Mouse (Mus musculus) ovary, postnatal 14 days (tissue): ENCODE measurements around the gene Stx18.

ENCODE experiments used
- DNase-seq: peaks from one replicate; pipeline ENCODE4 v3.0.0; 2022; ENCODE audit warnings: low spot score

Gene Stx18

DNA sequence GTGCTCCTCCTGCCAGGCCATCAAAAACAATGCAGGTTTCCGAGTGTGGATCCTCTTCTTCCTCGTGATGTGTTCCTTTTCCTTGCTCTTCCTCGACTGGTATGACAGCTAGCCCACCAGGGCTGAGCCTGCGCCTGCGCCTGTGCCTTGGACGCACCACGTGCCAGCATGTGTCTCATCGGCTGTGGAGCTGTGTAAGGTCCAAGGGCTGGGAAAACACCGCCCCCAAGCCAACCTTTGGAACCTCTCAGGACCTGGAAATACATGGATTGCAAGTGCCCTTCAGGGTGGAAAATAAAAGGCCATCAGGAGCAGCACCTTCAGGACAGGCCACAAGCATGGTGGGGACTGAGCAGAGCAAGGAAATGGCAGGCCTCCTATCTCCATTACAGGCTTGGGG is 97.7 kb downstream of the Stx18 start:
- no peak for DNase-seq

DNA sequence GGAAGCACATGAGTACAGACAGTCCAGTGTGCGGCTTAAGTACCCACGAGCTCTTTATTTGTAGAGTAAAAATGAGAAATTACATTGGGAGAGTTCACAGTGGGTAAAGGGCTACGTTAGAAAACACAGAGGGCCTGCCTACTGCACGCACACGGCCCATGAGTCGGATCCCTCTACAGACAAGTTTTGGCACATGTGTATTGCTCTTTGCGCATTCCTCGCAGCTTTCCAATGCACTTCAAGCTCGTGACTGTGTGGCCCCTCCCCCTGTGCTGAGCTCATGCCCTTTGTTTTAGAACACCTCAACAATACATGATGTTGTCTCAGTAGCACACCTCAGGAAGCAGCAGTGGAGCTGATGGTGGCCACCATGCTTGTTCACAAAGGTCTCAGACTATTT is 98.6 kb downstream of the Stx18 start:
- DNase-seq: no peak

DNA sequence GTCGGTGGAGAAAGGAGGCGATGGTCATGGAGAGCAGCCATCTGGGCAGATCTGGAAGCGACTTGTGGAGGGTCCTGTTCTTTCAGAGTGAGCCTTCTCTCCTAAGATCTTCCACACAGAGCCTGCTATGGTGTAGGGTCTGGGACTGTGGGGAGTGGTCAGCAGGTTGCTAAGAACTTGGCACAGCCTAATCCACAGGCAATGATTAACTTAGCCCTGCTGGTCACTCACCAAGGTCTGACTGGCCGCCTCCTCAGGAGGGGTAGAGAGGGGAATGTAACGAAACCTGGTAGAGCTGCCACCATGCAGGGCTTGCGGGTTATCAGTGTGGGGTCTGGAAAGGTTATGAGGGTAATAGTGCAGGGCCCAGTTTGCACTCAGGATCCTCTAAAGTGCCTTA is 102.4 kb downstream of the Stx18 start:
- DNase-seq: no peak

DNA sequence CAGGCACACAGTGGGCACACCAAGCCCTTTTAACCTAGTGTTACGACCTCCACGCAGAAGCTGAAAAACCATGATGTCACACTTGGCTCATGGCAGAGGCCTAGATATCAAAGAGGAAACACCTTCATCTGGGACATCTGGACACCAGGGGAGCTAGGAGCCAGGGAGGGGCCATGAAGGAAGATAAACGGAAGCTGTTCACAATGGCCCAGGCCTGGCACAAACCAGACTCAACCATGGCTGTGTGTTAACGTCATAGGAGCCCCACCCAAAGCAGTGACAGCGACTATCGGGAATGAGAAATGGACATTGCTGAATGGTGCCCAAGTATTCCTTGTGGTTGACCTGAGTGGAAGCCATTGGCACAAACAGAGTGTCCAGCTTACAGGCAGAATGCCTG is 108.0 kb downstream of the Stx18 start:
- no peak for DNase-seq

DNA sequence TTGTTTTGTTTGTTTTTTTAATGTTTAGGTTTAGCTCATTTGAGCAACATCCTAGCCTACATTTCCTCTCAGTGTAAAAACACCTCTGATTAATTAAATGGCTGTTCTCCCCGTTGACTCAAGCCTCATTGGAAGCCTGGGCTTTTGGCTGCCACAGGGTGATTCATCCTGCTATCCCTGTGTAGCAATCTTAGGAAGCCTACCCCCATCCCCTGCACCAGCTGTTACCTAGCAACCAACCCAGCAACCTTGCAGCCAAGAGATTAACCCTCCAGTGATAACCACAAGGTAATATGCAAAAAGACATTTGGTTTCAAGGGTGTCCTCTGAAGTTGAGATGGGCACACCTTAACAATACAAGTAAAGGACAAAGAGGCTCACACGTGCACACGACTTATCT is 112.7 kb downstream of the Stx18 start:
- DNase-seq: no peak

DNA sequence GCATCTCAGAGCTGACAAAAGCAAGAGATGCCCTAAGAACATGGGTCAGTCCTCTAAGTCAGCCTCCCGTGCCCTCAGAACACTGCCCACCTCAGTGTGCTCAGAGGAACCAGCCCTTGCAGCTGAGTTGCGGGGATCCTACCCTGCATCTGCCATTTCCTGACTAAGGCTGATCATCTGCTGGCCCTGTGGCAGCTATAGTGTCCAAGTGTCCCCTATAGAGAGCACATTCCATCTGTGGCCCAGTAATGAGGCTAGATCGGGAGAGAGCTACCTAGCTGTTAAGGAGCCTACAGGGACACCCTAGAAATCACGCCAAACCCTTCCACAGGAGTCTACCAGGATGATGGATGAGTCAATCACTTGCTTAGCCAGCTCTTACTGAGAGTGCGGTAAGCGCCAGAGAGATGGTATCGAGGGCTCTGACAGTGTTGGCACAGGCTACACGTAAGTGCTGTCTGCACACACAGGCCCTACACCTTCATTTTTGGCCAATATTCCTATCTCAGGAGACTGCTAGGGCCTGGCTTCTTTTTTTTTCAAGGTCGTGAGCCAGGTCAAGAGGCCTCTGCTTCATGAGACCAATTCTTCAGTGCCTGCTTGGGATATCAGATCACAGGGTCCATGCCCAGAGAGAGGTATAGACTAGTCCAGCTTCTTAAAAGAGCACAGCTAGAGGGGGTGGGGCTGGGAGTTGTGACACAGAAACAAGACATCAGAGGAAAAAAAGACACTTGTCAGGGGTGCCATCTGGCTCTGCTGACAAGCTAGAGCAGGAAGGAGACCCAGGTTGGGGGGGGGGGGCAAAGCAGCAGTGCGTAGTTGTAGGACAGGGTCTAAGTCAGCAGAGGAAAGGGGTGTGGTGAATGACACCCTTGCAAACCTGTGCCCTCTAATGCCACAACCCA is 113.9 kb downstream of the Stx18 start:
- DNase-seq: no peak

DNA sequence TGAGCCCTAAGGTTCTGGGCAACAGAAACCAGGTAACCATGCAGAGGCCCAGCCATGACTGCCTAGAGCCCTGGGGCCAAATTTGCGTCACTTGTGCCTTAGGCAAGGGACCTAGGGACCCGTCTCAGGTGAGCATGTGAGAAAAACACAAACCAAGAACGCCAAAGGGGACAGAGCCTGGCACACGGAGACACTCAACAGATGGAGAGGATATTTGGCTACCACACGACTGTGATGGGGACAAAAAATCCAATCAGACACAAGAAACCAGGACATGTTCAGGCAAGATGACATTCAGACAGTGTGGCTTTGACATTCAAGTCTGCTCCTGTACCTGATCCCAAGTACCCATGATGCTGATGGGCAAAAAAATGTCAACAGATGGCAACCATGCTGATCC is 115.1 kb downstream of the Stx18 start:
- no peak for DNase-seq

DNA sequence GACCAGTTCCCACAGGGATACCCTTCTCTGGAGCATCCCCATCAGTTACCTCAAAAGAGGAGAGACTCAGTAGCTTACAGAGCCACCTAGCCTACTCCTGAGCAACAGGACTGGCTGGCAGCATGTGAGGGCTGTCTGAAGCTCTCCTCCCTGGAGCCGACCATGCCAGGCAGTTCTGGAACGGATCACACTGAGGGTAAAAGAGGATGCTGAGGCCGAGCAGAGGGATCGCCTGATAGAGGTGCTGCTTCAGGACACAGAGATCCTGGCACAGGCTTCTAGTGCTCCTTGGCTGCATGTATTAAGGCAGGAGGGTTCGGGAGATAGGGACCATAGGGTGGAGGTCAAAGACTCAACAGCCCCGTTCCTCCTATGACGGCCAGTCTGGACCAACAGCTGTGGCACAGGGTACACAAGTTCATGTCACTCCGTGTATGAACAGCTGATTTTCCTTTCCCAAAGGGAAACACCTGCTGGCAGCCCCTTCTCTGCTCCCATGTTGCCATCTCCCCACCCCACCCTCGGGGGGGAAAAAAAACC is 119.0 kb downstream of the Stx18 start:
- no peak for DNase-seq

DNA sequence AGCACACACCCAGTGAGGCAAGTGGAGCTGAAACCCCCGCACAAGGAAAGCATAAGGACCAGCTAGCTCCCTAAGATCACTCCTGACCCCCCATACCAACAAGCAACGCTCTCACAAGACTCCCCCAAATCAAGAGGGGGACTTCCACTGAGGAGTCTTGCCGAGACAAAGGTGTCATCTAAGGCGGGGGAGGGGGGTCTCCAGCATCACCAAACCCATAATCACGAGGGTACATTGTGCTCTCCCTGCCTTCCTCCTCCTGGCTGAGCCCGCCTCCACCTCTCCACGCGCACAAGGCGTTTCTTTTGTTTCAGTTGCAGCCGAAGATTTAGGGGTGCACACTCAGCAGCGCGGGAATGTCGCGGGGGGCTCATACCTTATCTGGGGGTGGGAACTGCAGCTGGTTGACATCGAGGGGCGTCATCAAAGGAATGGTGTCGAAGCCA is 120.0 kb downstream of the Stx18 start:
- no peak for DNase-seq

DNA sequence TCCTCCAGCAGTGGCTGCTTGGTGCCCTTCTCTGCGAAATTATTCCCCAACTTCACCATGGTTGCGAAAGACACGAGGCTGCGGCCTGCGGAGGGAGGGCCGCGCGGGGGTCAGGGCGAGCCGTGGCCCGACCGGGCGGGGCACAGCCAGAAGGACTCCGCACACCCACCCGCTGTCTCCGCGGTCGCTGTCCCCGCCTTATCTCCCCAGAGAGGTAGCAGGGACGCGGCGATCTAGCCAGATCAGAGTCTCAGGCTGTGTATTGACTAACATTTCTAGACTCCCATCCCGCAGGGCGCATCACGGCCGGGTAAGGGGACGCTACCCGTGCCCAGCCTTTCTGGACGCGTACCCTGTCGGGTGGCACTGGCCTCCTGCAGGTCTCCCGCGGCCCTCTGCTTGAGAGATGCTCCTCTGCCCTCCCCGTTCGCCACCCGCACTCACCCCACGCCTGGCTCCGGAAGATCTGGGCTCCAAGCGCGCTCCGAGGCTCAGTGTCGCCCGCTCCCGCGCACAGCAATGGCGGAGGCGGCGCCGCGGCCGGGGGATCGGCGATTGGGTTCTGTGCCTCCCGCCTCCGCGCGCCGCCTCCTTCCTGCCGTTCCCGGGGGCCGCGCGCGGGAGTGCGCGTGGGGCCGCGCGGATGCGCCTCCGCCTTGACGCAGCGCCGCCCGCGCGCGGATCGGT is 120.5 kb downstream of the Stx18 start:
- DNase-seq: peak; percentile 28

DNA sequence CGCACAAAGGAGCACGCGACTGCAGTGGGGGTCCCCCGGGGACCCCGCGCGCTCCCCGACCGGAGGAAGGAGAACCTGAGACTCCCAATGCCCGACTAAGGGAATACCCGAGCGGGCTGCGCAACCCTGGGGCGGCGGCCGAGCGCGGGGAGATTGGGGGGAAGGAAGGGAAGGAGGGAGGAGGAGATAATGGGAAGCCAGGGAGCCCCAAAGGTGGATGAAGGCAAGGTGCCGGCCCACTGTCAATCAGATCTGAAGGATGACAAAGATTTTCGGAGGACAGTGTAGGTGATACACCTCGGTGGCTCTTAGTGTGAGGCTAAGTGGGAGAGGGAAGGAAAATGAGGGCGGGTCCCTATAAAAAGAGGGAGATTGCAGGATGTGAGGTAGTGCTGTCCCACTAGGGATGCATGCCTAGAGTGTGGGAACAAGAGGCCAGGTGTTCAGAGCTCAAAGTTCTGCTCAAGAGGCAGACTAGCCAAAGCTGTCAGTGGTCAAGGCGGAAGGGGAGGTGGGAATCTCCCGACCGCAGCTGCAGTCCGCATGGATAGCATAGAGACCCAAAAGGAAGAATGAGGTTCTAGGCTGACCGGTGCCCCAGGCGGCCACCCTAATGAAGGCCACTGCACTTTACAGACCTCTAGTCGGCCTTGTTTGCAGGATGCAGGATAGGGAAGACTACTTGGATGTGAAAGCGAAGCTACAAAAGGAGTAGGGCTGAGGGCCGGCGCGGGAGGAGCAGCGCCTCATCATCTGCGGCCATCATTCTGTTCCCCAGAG is 121.3 kb downstream of the Stx18 start, which contains the start of gene Nsg1:
Gene Nsg1 (minus strand): TSS at position 274 of the 780 bp plus-strand sequence.
- DNase-seq: no peak

DNA sequence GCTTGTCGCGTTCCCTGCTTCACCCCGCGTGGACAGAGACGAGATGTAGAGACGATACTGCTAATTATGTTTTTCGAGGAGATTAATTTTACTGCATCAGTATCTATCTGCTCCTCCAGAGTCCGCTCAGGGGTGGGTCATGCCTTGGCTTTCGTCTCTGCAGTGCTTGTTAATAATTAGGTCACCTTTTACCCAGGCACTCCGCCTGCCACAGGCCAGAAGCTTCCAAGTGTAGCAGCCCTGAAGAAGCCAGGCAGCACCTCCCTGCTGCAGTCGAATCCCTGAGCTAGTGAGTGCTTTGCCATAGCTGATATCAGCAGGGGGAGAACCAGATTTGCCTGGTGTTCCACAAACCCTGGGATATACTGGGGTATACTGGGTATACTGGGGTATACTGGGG is 130.0 kb downstream of the Stx18 start:
- DNase-seq: no peak

DNA sequence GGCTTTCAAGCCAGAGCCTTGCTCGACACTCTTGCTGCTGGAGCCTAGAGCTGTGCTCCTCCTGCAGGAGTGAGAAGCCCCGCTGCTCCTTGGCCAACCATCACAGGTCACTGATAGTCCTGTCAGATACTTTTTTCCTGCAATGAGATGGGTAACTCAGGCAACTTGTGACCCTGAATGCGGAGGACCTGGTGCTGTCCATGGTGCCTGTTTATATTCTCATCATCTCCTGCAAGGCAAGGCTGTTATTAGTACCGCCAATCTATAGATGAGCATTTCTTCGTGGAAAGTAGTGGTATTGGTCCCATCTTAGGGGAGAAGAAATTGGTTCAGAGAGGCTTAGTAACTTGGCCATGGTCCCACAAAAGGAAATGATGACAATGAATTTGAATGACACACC is 135.2 kb downstream of the Stx18 start:
- no peak for DNase-seq

DNA sequence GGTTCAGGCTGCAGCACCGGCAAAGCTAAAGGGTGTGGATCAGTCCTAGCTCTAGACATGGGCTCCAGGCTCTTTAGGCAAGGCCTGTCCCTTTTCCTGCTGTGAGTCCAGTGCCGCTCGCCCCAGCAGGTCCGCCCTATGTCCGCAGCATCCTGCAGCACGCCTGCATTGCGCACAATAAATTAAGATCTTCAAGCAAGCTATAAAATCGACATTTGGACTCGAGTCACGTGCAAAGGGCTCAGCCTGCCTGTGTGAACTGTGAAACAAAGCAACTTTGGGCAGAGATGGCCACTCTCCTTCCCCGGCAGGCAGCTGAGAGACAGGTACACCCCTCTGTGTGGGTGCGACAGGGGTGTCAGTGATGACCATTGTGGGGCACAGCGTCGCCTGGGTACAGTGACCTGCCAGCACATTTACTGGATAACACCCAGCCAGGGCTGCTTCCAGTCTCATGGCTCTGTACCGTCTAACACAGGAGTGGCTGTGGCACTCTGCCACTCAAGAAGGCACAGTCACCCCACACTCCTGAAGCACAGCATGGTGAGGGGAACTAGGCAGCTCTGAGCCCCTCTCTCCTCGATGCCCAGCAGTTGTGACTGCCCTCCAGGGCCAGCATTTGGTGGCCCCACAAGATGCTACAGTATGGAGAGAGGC is 135.8 kb downstream of the Stx18 start:
- DNase-seq: no peak

DNA sequence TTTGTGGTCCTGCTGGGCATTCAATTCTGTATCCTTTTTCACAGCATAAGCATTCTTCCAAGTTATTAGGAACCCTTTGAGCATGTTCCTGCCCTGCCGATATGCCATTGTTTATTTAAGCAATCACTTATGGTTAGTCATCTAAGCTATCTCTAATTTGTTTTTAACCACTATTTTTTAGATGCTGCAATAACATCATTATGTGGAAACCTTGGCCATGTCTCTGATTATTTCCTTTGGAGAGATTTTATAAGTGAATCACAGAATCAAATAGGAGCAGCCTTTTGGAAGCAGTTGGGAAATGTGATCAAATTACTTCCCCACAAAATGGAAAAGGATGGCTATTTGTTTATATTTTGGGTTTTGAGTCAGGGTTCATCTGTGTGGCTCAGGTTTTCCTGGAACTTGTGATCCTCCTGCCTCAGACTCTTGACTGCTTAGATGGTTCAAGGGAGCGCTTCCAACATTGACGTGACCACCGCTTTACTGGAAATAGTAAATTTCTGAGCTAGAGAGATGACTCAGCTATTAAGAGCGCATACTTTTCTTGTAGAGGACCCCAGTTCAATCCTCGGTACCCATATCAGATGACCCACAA is 146.2 kb downstream of the Stx18 start:
- DNase-seq: no peak

DNA sequence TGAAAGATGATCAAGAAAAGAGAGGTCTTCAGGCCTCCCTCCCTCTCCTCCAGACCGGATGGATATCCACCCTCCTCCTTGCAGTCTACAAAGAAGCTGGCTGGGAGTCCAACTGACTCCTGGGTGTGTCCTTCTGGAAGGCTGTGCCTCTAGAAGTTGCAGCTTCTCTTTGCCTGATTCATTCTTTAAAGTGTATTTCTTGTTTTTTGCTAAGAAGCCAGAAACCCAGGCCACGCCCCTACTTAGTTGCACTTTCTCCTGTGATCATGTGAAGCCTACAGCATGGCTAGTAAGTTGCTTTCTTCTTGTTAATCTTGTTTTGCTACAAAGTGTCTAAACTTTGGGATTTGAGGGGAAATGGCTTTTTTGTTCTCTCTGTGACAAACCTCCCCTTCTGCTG is 148.5 kb downstream of the Stx18 start:
- no peak for DNase-seq
